Mouse (Mus musculus): ENCODE data around the gene Jag2. TPM values are rescaled to one million over a fixed set of nuclear protein-coding genes. Genes with fewer than 3 reads are reported as not detected.

Gene Jag2
- total RNA-seq, 2 experiments from 2014 or later, result 1.3 TPM; not detected in 1

DNA sequence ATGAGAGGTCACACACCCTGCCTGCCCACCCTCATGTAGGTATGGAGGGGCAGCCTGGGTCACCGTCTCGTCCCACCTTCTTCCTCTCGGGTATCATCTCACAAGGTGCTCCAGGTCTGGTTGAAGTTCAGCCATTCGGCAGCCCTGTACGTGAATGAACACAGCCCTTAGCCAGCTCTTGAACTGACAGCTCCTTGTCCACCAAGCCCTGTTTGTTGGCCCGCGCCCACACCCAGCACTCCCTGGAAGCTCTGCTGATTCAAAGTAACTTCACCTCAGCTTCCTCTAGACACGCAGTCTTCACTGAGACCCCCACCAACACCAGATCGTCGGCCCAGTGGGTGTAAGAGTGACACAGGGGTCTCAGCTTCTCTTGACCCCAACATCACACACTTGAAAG lies 56.6 kb downstream of the Jag2 start:
- no peak for ATAC-seq (ENCODE audit: poor library complexity, severe bottlenecking)

GRCm38 (mm10) chr12:112871272-112871671 lies 58.3 kb downstream of the Jag2 start:
- ATAC-seq (ENCODE audit: poor library complexity, severe bottlenecking), result no peak

GRCm38 (mm10) chr12:112870775-112871174 lies 58.8 kb downstream of the Jag2 start:
- peak; percentile 53 for ATAC-seq (ENCODE audit: poor library complexity, severe bottlenecking)

DNA sequence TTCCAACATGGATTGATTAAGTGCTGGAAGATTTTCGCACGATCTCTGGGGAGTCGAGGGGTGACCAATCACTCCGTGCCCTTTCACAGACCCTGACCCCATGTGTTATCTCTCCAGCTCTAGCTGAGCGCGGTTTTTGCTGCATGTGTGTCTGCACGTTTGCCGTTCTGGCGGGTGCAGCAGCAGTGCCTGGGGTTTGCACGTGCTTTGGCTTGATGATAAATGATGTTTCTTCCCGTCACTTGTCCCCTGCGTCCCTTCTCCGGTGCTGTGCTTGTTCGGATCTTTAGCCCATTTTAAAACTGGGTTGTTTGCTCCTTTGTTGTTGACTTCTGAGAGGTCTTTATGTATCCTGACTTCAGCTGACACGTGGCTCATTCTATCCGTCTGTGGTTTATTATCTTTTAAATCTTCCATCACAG lies 59.8 kb downstream of the Jag2 start:
- ATAC-seq (ENCODE audit: poor library complexity, severe bottlenecking), result no peak

GRCm38 (mm10) chr12:112868178-112869087 lies 61.1 kb downstream of the Jag2 start, which contains the start of gene Gpr132:
Gene Gpr132 (minus strand): TSS chr12:112868228.
- ATAC-seq (ENCODE audit: poor library complexity, severe bottlenecking), result peak; percentile 11; the same call in 1 of the 2 replicates

DNA sequence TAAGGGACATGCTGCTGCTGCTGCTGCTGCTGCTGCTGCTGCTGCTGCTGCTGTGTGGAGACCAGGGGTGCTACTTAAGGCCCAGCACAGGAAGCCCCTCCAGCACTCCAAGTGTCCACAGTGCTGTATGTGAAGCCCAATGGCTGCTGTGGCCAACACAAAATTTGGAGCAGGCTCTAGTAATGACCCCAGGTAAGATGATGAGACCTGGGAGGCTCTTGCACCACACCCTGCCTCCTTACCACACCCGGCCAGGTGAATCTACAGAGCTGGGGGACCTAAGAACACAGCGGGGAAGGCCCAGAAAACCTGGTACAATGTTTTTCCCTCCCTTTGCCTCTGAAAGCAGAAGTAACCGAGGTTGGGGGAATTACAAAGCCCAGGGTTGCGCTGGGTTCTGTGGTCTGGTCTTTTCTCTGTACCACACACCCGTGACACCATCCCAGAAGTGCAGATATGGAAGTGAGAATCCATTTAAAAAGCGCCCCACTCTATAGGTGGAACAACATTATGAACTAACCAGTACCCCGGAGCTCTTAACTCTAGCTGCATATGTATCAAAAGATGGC lies 62.4 kb downstream of the Jag2 start:
- peak; percentile 63 for ATAC-seq (ENCODE audit: poor library complexity, severe bottlenecking)

DNA sequence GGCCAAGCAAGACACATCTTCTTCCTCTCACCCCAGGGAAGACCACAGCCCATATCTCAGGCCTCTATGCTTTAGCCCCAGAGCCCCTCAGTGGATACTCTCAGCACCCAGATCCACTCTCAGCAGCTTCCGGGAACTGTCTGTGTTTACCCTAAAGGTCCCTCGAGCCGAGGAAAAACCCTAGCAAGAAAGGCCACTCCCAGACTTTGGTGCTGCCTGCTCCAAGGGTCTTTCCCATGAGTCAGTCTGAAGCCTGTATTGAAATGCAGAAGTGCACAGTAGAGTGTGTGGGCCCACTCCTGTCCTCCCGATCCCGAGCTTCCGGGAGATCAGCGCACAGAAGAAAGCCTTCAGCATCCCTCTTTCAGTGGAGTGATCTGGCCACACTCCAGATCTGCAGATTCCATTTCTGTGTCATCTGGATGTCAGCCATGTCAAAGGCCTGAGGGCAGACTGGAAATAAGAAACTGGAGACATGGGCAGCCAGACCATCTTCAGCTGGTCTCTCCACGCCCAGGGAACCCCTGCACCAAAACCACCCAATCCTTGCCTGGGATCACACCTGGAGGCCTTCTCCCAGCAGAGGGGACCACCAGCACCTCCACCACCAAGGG lies 63.0 kb downstream of the Jag2 start:
- no peak for ATAC-seq (ENCODE audit: poor library complexity, severe bottlenecking)

- peak; percentile 56 for ATAC-seq (ENCODE audit: poor library complexity, severe bottlenecking)
These were observed 64.8 kb downstream of the Jag2 start for GRCm38 (mm10) chr12:112864804-112865203.

DNA sequence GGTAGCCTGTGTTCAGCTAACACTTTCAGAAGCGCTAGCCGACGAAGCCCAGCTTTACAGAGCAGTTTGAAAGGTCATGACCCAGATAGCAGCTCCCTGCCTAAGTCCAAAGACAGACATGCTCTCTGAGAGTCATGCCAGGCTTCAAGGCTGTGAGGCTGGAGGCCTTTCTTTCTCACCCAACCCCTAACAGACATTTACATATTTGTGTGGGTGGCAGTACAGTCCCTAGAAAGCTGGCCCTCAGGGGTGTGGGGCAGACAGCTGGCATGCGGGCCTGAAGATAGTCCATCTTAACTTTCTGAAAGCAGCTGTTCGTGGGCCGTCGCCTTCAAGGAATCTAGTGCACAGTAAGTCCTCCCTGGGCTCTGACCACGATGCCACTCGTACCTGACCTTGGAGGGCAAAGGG lies 67.7 kb downstream of the Jag2 start:
- no peak for ATAC-seq (ENCODE audit: poor library complexity, severe bottlenecking)

DNA sequence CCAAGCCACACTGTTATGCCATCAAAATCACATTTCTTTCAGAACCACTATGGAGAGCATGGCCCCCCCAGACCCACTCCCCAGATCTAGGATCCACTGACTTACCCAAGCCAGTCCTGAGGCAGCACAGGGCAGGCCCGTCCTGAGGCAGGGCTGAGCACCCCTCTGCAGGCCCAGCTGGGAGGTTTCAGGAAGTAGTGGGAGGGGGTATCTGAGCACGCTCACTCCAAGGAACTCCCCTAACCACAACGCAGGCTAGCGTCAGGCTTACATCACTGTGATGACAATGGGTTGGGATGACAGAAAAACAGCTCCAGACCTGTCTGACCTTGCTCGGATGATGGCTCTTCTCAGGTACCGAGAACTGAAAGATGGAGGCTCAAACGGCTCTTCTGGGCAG lies 68.8 kb downstream of the Jag2 start:
- peak; percentile 81 for ATAC-seq (ENCODE audit: poor library complexity, severe bottlenecking)

DNA sequence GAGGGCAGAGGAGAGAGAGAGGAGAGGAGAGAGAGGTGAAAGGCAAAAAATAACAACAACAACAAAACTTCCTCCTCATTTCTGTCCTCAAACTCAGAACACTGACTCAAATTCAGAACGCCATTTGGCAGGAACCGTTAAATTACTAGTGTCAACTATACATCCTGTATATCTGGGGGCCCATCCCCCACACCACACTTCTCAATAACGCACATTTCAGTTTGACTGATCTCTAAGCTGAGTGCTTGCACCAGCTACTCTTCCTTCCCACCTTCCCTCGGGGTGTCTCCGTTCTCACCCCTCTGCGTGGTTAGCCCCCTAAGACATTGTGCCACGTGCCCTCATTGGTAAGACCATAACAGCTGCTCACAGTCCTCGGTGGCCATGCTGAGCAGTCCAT lies 69.6 kb downstream of the Jag2 start:
- ATAC-seq (ENCODE audit: poor library complexity, severe bottlenecking), result no peak

DNA sequence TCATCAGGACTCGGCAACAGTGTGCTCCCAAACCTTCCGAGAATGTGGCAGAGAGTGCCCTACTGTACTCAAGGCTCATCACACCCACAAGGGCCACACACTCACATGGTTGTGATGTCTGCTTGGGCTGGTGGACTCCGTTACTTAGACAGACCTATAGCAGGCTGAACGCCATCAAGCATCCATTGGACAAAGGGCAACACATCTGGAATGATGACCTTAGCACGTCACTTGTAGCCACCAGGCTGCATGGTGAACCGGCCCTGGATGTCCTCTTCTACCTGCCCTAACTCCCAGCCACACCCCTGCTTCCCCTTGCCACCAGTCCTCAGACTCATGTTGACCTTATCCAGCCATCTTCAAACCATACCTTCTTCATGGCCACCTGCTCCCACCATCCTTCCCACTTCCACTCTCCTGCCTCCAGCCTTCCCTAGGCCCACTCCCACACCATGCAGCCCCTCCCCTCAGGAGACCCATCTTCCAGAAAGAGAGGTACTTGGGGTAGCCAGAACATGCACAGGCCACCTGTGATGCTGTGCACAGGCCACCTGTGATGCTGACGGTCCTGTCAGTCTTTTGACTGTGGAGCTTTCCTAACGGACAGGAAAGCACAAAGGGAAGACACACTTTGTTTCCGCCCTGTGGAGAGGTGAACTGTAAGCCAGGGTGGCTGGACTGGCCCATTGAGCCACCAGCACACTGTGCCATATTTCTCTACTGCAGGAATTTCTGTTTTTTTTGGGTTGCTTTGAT lies 70.8 kb downstream of the Jag2 start:
- no peak for ATAC-seq (ENCODE audit: poor library complexity, severe bottlenecking)

Other genes with a start within 250 kb of the Jag2 start
- 0.41 and 1.2 TPM in 2 replicates for gene Cep170b, start 209.3 kb downstream of the Jag2 start, total RNA-seq (2015)
- 0.20 and 0.22 TPM in 2 replicates for gene Cep170b, start 209.3 kb downstream of the Jag2 start, total RNA-seq (2017)
- 532 and 545 TPM in 2 replicates for gene Pld4, start 169.1 kb downstream of the Jag2 start, total RNA-seq (2015)
- gene Pld4, start 169.1 kb downstream of the Jag2 start, total RNA-seq (2017), result 316 and 364 TPM in 2 replicates
- not detected in 2 replicates for gene Ahnak2, start 127.1 kb downstream of the Jag2 start, total RNA-seq (2015)
- gene Ahnak2, start 127.1 kb downstream of the Jag2 start, total RNA-seq (2017), result 0.04 and 0.15 TPM in 2 replicates
- gene Clba1, start 120.8 kb downstream of the Jag2 start, total RNA-seq (2015), result 0.16 and 0.32 TPM in 2 replicates
- 0.40 and 0.69 TPM in 2 replicates for gene Clba1, start 120.8 kb downstream of the Jag2 start, total RNA-seq (2017)
- 62.0 and 67.7 TPM in 2 replicates for gene Cdca4, start 100.4 kb downstream of the Jag2 start, total RNA-seq (2015)
- 48.9 and 57.9 TPM in 2 replicates for gene Cdca4, start 100.4 kb downstream of the Jag2 start, total RNA-seq (2017)
- 20.0 and 25.8 TPM in 2 replicates for gene Gpr132, start 61.5 kb downstream of the Jag2 start, total RNA-seq (2015)
- 7.6 and 10.7 TPM in 2 replicates for gene Gpr132, start 61.5 kb downstream of the Jag2 start, total RNA-seq (2017)
- gene Nudt14, start 12.3 kb upstream of the Jag2 start, total RNA-seq (2015), result 9.7 and 10.5 TPM in 2 replicates
- 11.4 and 11.9 TPM in 2 replicates for gene Nudt14, start 12.3 kb upstream of the Jag2 start, total RNA-seq (2017)
- gene Btbd6, start 46.7 kb upstream of the Jag2 start, total RNA-seq (2015), result 4.2 and 5.9 TPM in 2 replicates
- gene Btbd6, start 46.7 kb upstream of the Jag2 start, total RNA-seq (2017), result 2.4 and 4.0 TPM in 2 replicates
- gene Brf1, start 70.9 kb upstream of the Jag2 start, total RNA-seq (2015), result 20.2 and 25.3 TPM in 2 replicates
- gene Brf1, start 70.9 kb upstream of the Jag2 start, total RNA-seq (2017), result 37.0 and 43.6 TPM in 2 replicates
- 55.1 TPM in 2 replicates for gene Pacs2, start 84.7 kb upstream of the Jag2 start, total RNA-seq (2015)
- gene Pacs2, start 84.7 kb upstream of the Jag2 start, total RNA-seq (2017), result 36.5 and 37.5 TPM in 2 replicates
- 0.25 TPM in 1 of 2 replicates, not detected in the other for gene Tex22, start 144.7 kb upstream of the Jag2 start, total RNA-seq (2015)
- gene Tex22, start 144.7 kb upstream of the Jag2 start, total RNA-seq (2017), result 0.88 TPM in 1 of 2 replicates, not detected in the other
- gene Mta1, start 168.5 kb upstream of the Jag2 start, total RNA-seq (2015), result 32.0 and 35.5 TPM in 2 replicates
- 14.5 and 21.4 TPM in 2 replicates for gene Mta1, start 168.5 kb upstream of the Jag2 start, total RNA-seq (2017)
- gene Crip2, start 210.5 kb upstream of the Jag2 start, total RNA-seq (2015), result 0.38 and 2.0 TPM in 2 replicates
- 2.1 TPM in 1 of 2 replicates, not detected in the other for gene Crip2, start 210.5 kb upstream of the Jag2 start, total RNA-seq (2017)
- 2,464 and 2,556 TPM in 2 replicates for gene Crip1, start 216.5 kb upstream of the Jag2 start, total RNA-seq (2015)
- gene Crip1, start 216.5 kb upstream of the Jag2 start, total RNA-seq (2017), result 1,998 and 2,176 TPM in 2 replicates
- gene Tedc1, start 226.6 kb upstream of the Jag2 start, total RNA-seq (2015), result 3.6 and 3.7 TPM in 2 replicates
- gene Tedc1, start 226.6 kb upstream of the Jag2 start, total RNA-seq (2017), result 12.3 and 13.0 TPM in 2 replicates